Mouse (Mus musculus): ENCODE data around the gene Astn2. TPM values are rescaled to one million over a fixed set of nuclear protein-coding genes. Genes with fewer than 3 reads are reported as not detected.

The Astn2 gene
- polyA plus RNA-seq, 1 experiment from 2014 or later: 0.57 TPM

DNA sequence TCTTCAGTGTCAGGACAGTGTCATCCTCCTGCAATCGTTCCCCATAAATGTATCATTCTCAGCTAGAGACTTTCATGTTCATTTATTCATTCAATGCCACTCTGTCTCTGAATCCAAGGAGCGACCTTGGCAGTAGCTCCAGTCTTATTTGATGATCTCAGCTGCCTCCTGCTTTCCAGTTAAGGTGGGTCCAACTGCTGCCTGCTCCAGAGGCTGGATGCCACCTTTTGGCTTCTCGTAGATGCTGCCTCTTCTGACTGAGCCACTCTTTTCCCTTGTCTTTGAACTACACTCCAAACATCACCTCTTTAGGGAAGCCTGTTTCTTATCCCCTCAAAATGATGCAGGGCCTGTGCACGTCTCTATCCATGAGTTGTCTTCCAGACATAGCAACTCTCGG lies 1002.1 kb downstream of the Astn2 start:
- no peak overlapping the region for H3K27ac ChIP-seq (ENCODE audit: low read depth, low read length)
- DNase-seq (ENCODE audit: low spot score, missing footprints): peak; percentile 54
- H3K4me3 ChIP-seq (ENCODE audit: low read depth, low read length): no peak overlapping the region
- 90% methylated on average over 5 of the region's 5 CpGs for WGBS
- no peak for ATAC-seq (ENCODE audit: low FRiP score)
- no peak overlapping the region for H3K9ac ChIP-seq (ENCODE audit: low read length)
- H3K9me3 ChIP-seq (ENCODE audit: control insufficient read depth, low read length): no peaks in the 10 kb centered on the region
- no peaks in the 10 kb centered on the region for H3K4me1 ChIP-seq (ENCODE audit: control insufficient read depth, insufficient read depth, low read length)
- H3K4me2 ChIP-seq: no peak overlapping the region
- H3K27me3 ChIP-seq (ENCODE audit: control insufficient read depth, insufficient read depth, low read length): no peaks in the 10 kb centered on the region
- H3K36me3 ChIP-seq (ENCODE audit: control insufficient read depth, insufficient read depth, low read length): no peaks in the 10 kb centered on the region

DNA sequence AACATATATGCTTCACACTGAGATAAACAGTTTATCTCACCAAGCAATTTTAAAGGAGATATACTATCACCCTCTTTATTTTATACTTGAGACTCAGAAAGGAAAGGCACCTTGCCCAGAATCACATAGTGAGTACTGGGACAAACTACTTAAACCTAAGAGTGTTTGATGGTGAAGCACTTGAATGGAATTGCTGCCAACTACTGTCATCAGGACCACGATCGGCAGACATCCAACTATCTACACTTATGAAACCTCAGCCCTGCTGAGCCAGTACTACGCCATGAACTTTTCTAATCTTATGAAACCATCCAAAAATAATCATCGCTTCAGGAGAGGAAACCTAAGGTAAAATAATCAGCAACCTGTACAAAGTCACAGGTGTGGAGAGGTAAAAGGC lies 1005.0 kb downstream of the Astn2 start:
- Histone ChIP-seq H3K4me3 (ENCODE audit: low read depth, low read length) (no peak overlapping the region), H3K36me3 (ENCODE audit: control insufficient read depth, insufficient read depth, low read length) (no peaks in the 10 kb centered on the region), H3K4me2 (no peak overlapping the region), H3K4me1 (ENCODE audit: control insufficient read depth, insufficient read depth, low read length) (no peaks in the 10 kb centered on the region), H3K9ac (ENCODE audit: low read length) (no peak overlapping the region), H3K27ac (ENCODE audit: low read depth, low read length) (no peak overlapping the region), H3K9me3 (ENCODE audit: control insufficient read depth, low read length) (no peaks in the 10 kb centered on the region), H3K27me3 (ENCODE audit: control insufficient read depth, insufficient read depth, low read length) (no peaks in the 10 kb centered on the region)
- 99% methylated on average over 4 of the region's 4 CpGs for WGBS
- ATAC-seq (ENCODE audit: low FRiP score): no peak
- DNase-seq (ENCODE audit: low spot score, missing footprints): no peak

DNA sequence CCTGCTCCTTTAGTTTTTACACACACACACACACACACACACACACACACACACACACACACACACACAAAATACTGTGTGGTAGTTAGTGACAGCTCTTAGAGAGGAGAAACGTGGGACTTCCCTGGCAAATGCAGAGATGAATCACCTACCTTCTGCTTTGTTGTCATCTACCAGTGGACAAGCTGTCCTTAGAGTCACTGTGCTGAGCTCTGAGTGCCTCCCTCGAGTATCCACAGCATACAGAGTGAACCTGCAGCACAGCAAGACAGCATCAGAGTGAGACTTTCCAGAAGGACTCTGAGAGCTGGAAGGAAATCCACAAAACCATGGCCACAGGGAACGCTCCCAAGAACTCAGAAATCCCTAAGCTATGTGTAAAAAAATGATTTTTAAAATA lies 1007.6 kb downstream of the Astn2 start:
- H3K27me3 ChIP-seq (ENCODE audit: control insufficient read depth, insufficient read depth, low read length): no peaks in the 10 kb centered on the region
- no peaks in the 10 kb centered on the region for H3K4me1 ChIP-seq (ENCODE audit: control insufficient read depth, insufficient read depth, low read length)
- H3K9ac ChIP-seq (ENCODE audit: low read length): no peak overlapping the region
- WGBS: 80% methylated on average over 3 of the region's 3 CpGs
- H3K27ac ChIP-seq (ENCODE audit: low read depth, low read length): no peak overlapping the region
- DNase-seq (ENCODE audit: low spot score, missing footprints) (no peak), ATAC-seq (ENCODE audit: low FRiP score) (no peak)
- no peaks in the 10 kb centered on the region for H3K9me3 ChIP-seq (ENCODE audit: control insufficient read depth, low read length)
- no peak overlapping the region for H3K4me2 ChIP-seq
- no peaks in the 10 kb centered on the region for H3K36me3 ChIP-seq (ENCODE audit: control insufficient read depth, insufficient read depth, low read length)
- H3K4me3 ChIP-seq (ENCODE audit: low read depth, low read length): no peak overlapping the region

DNA sequence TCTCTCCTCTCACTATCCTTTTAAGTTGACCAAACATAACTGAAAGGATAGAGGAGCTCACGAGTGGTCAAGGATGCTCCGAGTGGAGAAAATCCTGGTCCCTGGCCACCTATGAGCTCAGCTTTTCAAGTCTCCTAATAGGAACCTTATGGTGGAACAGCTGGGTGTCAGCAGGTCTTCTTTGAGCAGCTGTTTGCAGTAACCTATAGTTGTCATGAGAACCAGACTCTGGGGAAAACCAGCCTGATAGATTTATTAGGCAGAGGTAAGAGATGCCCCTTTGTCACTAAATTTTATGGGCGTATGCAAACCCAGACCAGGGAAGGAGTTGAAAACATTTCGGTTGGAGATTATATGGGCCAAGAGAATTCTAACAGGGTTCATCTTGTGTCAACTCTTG lies 1013.4 kb downstream of the Astn2 start:
- no peak overlapping the region for H3K9ac ChIP-seq (ENCODE audit: low read length)
- H3K27ac ChIP-seq (ENCODE audit: low read depth, low read length): no peak overlapping the region
- H3K4me3 ChIP-seq (ENCODE audit: low read depth, low read length): no peak overlapping the region
- WGBS: 73% methylated on average over 4 of the region's 4 CpGs
- H3K36me3 ChIP-seq (ENCODE audit: control insufficient read depth, insufficient read depth, low read length): no peaks in the 10 kb centered on the region
- DNase-seq (ENCODE audit: low spot score, missing footprints) (no peak), ATAC-seq (ENCODE audit: low FRiP score) (no peak)
- H3K27me3 ChIP-seq (ENCODE audit: control insufficient read depth, insufficient read depth, low read length): no peaks in the 10 kb centered on the region; the same call in 1 of the 2 replicates
- no peak overlapping the region for H3K4me2 ChIP-seq
- no peaks in the 10 kb centered on the region for H3K4me1 ChIP-seq (ENCODE audit: control insufficient read depth, insufficient read depth, low read length)
- H3K9me3 ChIP-seq (ENCODE audit: control insufficient read depth, low read length): no peaks in the 10 kb centered on the region

DNA sequence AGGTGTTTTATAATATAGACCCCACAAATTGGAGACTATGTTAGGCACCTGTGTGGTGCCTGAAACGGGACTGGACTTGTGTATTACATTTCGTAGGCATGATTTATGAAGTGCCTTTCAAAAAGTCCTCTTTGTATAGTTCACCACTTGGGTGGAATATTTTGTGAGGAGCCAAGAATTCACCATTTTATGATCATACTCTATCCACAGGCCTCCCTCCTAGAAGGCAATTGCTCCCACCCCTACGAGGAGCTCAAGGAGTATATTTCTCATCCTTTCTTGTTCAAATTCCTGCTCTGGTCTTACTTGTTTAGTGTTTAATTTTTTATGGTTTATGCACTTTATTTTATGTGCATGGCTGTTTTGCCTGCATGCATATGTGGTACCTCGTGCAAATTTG lies 1021.3 kb downstream of the Astn2 start:
- WGBS: 94% methylated on average over 4 of the region's 4 CpGs
- Histone ChIP-seq H3K9ac (ENCODE audit: low read length) (no peak overlapping the region), H3K27me3 (ENCODE audit: control insufficient read depth, insufficient read depth, low read length) (no peaks in the 10 kb centered on the region; the same call in 1 of the 2 replicates), H3K36me3 (ENCODE audit: control insufficient read depth, insufficient read depth, low read length) (no peaks in the 10 kb centered on the region), H3K9me3 (ENCODE audit: control insufficient read depth, low read length) (no peaks in the 10 kb centered on the region), H3K4me2 (no peak overlapping the region), H3K4me1 (ENCODE audit: control insufficient read depth, insufficient read depth, low read length) (no peaks in the 10 kb centered on the region), H3K27ac (ENCODE audit: low read depth, low read length) (no peak overlapping the region), H3K4me3 (ENCODE audit: low read depth, low read length) (no peak overlapping the region)
- no peak for ATAC-seq (ENCODE audit: low FRiP score)
- DNase-seq (ENCODE audit: low spot score, missing footprints): no peak

DNA sequence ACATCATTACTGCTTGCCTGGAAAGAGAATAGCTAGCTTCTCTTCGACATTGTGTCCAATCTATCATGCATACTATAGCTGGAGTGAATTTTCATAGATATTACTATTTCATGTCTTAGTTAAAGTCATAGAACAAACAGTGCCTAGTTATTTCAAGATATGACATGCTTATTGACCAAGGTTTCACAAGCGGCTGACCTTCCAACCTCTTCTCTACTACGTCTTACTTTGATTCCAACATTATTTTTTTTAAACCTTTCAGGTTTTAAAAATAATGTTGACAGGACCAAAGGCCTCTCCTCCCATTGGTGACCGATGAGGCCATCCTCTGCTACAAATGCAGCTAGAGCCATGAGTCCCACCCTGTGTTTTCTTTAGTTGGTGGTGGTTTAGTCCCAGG lies 1025.0 kb downstream of the Astn2 start:
- Histone ChIP-seq H3K9me3 (ENCODE audit: control insufficient read depth, low read length) (no peaks in the 10 kb centered on the region), H3K4me1 (ENCODE audit: control insufficient read depth, insufficient read depth, low read length) (no peaks in the 10 kb centered on the region), H3K4me3 (ENCODE audit: low read depth, low read length) (no peak overlapping the region), H3K9ac (ENCODE audit: low read length) (no peak overlapping the region), H3K27me3 (ENCODE audit: control insufficient read depth, insufficient read depth, low read length) (no peaks in the 10 kb centered on the region), H3K36me3 (ENCODE audit: control insufficient read depth, insufficient read depth, low read length) (no peaks in the 10 kb centered on the region), H3K27ac (ENCODE audit: low read depth, low read length) (no peak overlapping the region), H3K4me2 (no peak overlapping the region)
- no peak for ATAC-seq (ENCODE audit: low FRiP score)
- DNase-seq (ENCODE audit: low spot score, missing footprints): no peak
- 90% methylated on average over 4 of the region's 4 CpGs for WGBS

DNA sequence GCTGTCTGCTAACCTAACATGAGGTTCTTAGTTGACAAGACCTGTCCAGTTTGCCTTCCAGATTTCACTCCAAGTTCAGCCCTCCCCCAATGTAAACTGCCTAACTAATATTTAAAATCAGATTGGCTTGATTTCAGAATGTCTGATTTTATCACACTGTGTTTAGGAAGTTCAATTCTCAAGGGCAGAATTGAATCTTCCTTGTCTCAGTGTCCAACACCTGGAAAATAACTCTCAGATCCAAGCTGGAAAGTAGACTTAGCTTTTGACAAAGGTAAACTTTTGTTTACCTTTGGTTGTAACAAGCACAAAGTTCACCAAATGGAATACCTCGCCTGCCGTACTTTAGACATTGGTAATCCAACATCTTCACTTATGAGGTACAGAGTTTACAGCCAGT lies 1027.8 kb downstream of the Astn2 start:
- DNase-seq (ENCODE audit: low spot score, missing footprints): no peak
- H3K27ac ChIP-seq (ENCODE audit: low read depth, low read length): no peak overlapping the region
- WGBS: 93% methylated on average over 2 of the region's 2 CpGs
- no peaks in the 10 kb centered on the region for H3K9me3 ChIP-seq (ENCODE audit: control insufficient read depth, low read length)
- H3K9ac ChIP-seq (ENCODE audit: low read length): no peak overlapping the region
- no peak overlapping the region for H3K4me2 ChIP-seq
- no peak overlapping the region for H3K4me3 ChIP-seq (ENCODE audit: low read depth, low read length)
- no peaks in the 10 kb centered on the region for H3K27me3 ChIP-seq (ENCODE audit: control insufficient read depth, insufficient read depth, low read length)
- no peak for ATAC-seq (ENCODE audit: low FRiP score)
- no peaks in the 10 kb centered on the region for H3K36me3 ChIP-seq (ENCODE audit: control insufficient read depth, insufficient read depth, low read length)
- H3K4me1 ChIP-seq (ENCODE audit: control insufficient read depth, insufficient read depth, low read length): no peaks in the 10 kb centered on the region

DNA sequence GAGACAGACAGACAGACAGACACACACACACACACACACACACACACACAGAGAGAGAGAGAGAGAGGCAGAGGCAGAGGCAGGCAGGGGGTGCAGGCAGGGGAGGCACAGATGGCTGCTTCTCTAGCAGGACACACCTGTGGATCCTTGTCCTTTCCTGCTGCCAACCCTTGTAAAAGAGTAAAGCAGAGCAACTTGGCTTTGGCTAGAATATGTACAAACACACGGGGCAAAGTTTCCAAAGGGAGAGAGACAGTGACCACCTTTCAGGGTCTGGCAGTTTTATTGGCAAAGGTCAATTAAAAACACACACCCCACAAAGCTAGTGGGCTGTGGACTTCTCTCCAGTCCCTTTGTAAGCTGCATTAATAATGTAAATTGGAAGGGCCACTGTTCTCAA lies 1030.6 kb downstream of the Astn2 start:
- WGBS: 46% methylated on average over 1 of the region's 1 CpGs
- H3K36me3 ChIP-seq (ENCODE audit: control insufficient read depth, insufficient read depth, low read length): no peaks in the 10 kb centered on the region
- DNase-seq (ENCODE audit: low spot score, missing footprints) (peak; percentile 69), ATAC-seq (ENCODE audit: low FRiP score) (no peak)
- H3K9me3 ChIP-seq (ENCODE audit: control insufficient read depth, low read length): no peaks in the 10 kb centered on the region
- H3K4me3 ChIP-seq (ENCODE audit: low read depth, low read length): no peak overlapping the region
- H3K4me2 ChIP-seq: no peak overlapping the region
- H3K4me1 ChIP-seq (ENCODE audit: control insufficient read depth, insufficient read depth, low read length): no peaks in the 10 kb centered on the region
- H3K27me3 ChIP-seq (ENCODE audit: control insufficient read depth, insufficient read depth, low read length): no peaks in the 10 kb centered on the region
- no peak overlapping the region for H3K27ac ChIP-seq (ENCODE audit: low read depth, low read length)
- H3K9ac ChIP-seq (ENCODE audit: low read length): no peak overlapping the region

DNA sequence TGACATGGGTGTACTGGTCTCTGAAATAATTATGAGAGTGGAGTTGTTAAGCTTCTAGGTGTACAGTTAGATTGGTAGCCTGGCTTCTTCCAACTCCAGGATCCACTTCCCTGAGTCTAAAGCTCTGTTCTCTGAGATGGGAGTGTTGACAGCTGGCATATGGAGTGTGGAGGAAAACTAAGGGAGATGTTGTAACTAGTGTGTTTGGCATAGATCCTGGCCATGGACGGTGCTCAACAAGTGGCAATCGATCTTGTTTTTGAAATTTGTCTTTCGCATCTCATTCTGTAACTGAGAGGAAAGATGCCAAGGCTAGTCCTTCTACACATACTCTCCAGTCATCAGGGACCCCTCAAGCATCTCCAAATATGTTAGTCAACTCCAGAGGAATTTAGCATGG lies 1031.7 kb downstream of the Astn2 start:
- WGBS: 93% methylated on average over 3 of the region's 3 CpGs

DNA sequence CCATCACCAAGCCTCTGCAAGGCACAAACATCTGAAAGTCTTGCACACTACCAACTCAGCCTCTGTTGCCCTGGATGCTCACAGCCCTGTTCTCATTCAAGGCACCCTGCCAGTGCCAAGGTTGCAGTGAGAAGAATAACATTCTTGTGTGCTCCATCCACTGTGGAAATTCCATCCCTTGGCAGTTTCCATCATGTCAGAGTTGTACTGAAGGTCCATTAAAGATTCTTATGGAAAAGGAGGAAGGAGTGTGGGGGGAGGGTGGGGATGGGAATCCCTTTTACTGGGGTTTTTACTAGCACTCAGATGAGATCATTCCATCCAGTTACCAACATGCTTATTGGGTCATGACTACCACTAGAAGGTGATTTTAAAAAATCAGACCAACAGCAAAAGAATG lies 1037.3 kb downstream of the Astn2 start:
- DNase-seq (ENCODE audit: low spot score, missing footprints) (no peak), ATAC-seq (ENCODE audit: low FRiP score) (no peak)
- H3K9me3 ChIP-seq (ENCODE audit: control insufficient read depth, low read length): no peaks in the 10 kb centered on the region
- no peak overlapping the region for H3K9ac ChIP-seq (ENCODE audit: low read length)
- no peak overlapping the region for H3K4me3 ChIP-seq (ENCODE audit: low read depth, low read length)
- H3K27ac ChIP-seq (ENCODE audit: low read depth, low read length): no peak overlapping the region
- no peaks in the 10 kb centered on the region for H3K36me3 ChIP-seq (ENCODE audit: control insufficient read depth, insufficient read depth, low read length)
- H3K27me3 ChIP-seq (ENCODE audit: control insufficient read depth, insufficient read depth, low read length): no peaks in the 10 kb centered on the region
- H3K4me1 ChIP-seq (ENCODE audit: control insufficient read depth, insufficient read depth, low read length): peaks cover 4% of the 10 kb centered on the region; the same call in 1 of the 2 replicates
- no peak overlapping the region for H3K4me2 ChIP-seq

More for the DNA sequence above, 1031.7 kb downstream of the Astn2 start:
- Histone ChIP-seq H3K36me3 (ENCODE audit: control insufficient read depth, insufficient read depth, low read length) (no peaks in the 10 kb centered on the region), H3K27ac (ENCODE audit: low read depth, low read length) (no peak overlapping the region), H3K9ac (ENCODE audit: low read length) (no peak overlapping the region), H3K4me2 (no peak overlapping the region), H3K4me1 (ENCODE audit: control insufficient read depth, insufficient read depth, low read length) (no peaks in the 10 kb centered on the region), H3K27me3 (ENCODE audit: control insufficient read depth, insufficient read depth, low read length) (no peaks in the 10 kb centered on the region), H3K9me3 (ENCODE audit: control insufficient read depth, low read length) (no peaks in the 10 kb centered on the region), H3K4me3 (ENCODE audit: low read depth, low read length) (no peak overlapping the region)
- no peak for ATAC-seq (ENCODE audit: low FRiP score)
- DNase-seq (ENCODE audit: low spot score, missing footprints): peak; percentile 14

Measured in midbrain, embryonic 11.5 days (tissue).